Mouse (Mus musculus) cerebellum, adult 2 months (tissue): Measurements from ENCODE around the gene Plcd1.

Experiments used
- CTCF ChIP-seq: fragments of 200-500 bp; IDR thresholded peaks from 2 replicates; pipeline ENCODE4 v1.5.1; 2011; ENCODE audit warnings: low read depth, mild to moderate bottlenecking, control low read depth, low read length, moderate library complexity, borderline replicate concordance; ENCODE audit not compliant: insufficient read depth
- POLR2A ChIP-seq: fragments of 200-500 bp; IDR thresholded peaks from 2 replicates; pipeline ENCODE4 v1.6.1; 2011; ENCODE audit warnings: low read length, control low read depth, borderline replicate concordance; ENCODE audit not compliant: insufficient read depth

DNA sequence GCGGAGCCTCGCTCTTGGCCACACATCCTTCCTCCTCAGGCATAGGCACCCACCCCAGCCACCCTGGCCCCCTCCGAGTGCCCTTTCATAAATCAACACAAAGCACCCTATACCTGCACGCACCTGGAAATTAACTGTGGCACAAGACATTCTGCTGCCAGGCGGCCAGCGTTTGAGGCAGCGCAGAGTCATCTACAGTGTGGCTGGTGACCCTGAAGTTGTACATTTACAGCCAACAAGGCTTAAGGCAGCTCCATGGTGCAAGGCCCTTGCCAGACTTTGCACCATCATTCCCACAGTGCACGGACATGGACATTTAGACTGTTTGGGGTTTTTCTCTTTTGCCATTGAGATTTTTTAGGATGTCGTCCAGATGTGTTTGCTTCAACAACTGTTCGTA is 32.6 kb downstream of the Plcd1 start:
- TF ChIP-seq POLR2A (no peak), CTCF (no peak)
